Mouse (Mus musculus) MEL (cell line): ENCODE measurements at regions not wholly inside any gene's neighbourhood (a gene's known extent, or its start where the extent isn't known, plus 50 kb on each side); places are given as distances from the start of the nearest gene placed in this dataset.

Experiments
- DNase-seq: peaks from one replicate; pipeline ENCODE4 v3.0.0; 2011; ENCODE audit warnings: low read depth, low spot score
- H3K27ac ChIP-seq: 2 replicates; pipeline ENCODE4 v1.5.1; 2012; ENCODE audit warnings: low read depth, mild to moderate bottlenecking, control low read depth, low read length, moderate library complexity; ENCODE audit not compliant: control insufficient read depth
- H3K27me3 ChIP-seq, 2 experiments: fragments of 150-350 bp in 1 of 2; sonication (generic) in 1 of 2; 2 replicates each; pipeline ENCODE4 v1.6.1; 2012; ENCODE audit warnings: low read length in 2 of 2, mild to moderate bottlenecking in 2 of 2, improper control_type of control experiment in 1 of 2, moderate library complexity in 1 of 2; ENCODE audit not compliant: insufficient read depth in 2 of 2, control insufficient read depth in 1 of 2
- H3K36me3 ChIP-seq, 2 experiments: 2 replicates each; pipeline ENCODE4 v1.6.1; 2012 to 2014; ENCODE audit warnings: low read length in 2 of 2, improper control_type of control experiment in 1 of 2, inconsistent platforms in 1 of 2, mild to moderate bottlenecking in 1 of 2; ENCODE audit not compliant: insufficient read depth in 2 of 2, control insufficient read depth in 1 of 2
- H3K4me1 ChIP-seq, 2 experiments: fragments of 150-350 bp in 1 of 2; sonication (generic) in 1 of 2; 2 replicates each; pipeline ENCODE4 v1.6.1; 2012; ENCODE audit warnings: low read length in 2 of 2, improper control_type of control experiment in 1 of 2, mild to moderate bottlenecking in 1 of 2; ENCODE audit not compliant: insufficient read depth in 2 of 2, control insufficient read depth in 1 of 2
- H3K4me3 ChIP-seq, 2 experiments: fragments of 150-350 bp in 1 of 2; sonication (generic) in 1 of 2; 2 replicates each; pipeline ENCODE4 v1.5.1; 2012; ENCODE audit warnings: low read depth in 2 of 2, low read length in 2 of 2, mild to moderate bottlenecking in 2 of 2, moderate library complexity in 2 of 2, control low read depth in 1 of 2, improper control_type of control experiment in 1 of 2; ENCODE audit not compliant: control insufficient read depth in 1 of 2, insufficient read depth in 1 of 2
- H3K79me2 ChIP-seq: 2 replicates; pipeline ENCODE4 v1.6.1; 2012; ENCODE audit warnings: mild to moderate bottlenecking, low read length, moderate library complexity; ENCODE audit not compliant: control insufficient read depth, poor library complexity, insufficient read depth
- H3K9ac ChIP-seq: 2 replicates; pipeline ENCODE4 v1.6.1; 2012; ENCODE audit warnings: low read depth, mild to moderate bottlenecking, control low read depth, low read length, moderate library complexity; ENCODE audit not compliant: control insufficient read depth, poor library complexity, severe bottlenecking
- H3K9me3 ChIP-seq: fragments of 150-350 bp; sonication (generic); replicated peaks from 2 replicates; pipeline ENCODE4 v1.6.1; 2012; ENCODE audit warnings: mild to moderate bottlenecking, low read length, improper control_type of control experiment, moderate library complexity; ENCODE audit not compliant: insufficient read depth
- BHLHE40 ChIP-seq: IDR thresholded peaks from 2 replicates; pipeline ENCODE4 v1.6.1; 2012; ENCODE audit warnings: low read depth, mild to moderate bottlenecking, inconsistent platforms, low read length, improper control_type of control experiment, borderline replicate concordance
- CHD1 ChIP-seq: IDR thresholded peaks from 2 replicates; pipeline ENCODE4 v1.6.1; 2012; ENCODE audit warnings: low read depth, mild to moderate bottlenecking, inconsistent platforms, low read length, improper control_type of control experiment
- CTCF ChIP-seq, 3 experiments: IDR thresholded peaks in 2 of 3; conservative IDR thresholded peaks in 1 of 3; 2 replicates each; pipeline ENCODE4 v1.5.1; 2011 to 2012; ENCODE audit warnings: low read length in 3 of 3, low read depth in 2 of 3, mild to moderate bottlenecking in 2 of 3, improper control_type of control experiment in 1 of 3, inconsistent platforms in 1 of 3, mixed read lengths in 1 of 3, moderate library complexity in 1 of 3; ENCODE audit not compliant: control insufficient read depth in 1 of 3, insufficient read depth in 1 of 3, poor library complexity in 1 of 3, severe bottlenecking in 1 of 3
- ELF1 ChIP-seq: IDR thresholded peaks from 2 replicates; pipeline ENCODE4 v1.6.1; 2014; ENCODE audit warnings: low read depth, mild to moderate bottlenecking, inconsistent platforms, low read length, improper control_type of control experiment, moderate library complexity
- GABPA ChIP-seq: IDR thresholded peaks from 2 replicates; pipeline ENCODE4 v1.6.1; 2012; ENCODE audit warnings: low read depth, mild to moderate bottlenecking, inconsistent platforms, low read length, improper control_type of control experiment, moderate library complexity
- JUND ChIP-seq: IDR thresholded peaks from 2 replicates; pipeline ENCODE4 v1.6.1; 2011; ENCODE audit warnings: low read depth, mild to moderate bottlenecking, improper control_type of control experiment, low read length
- KAT2A ChIP-seq: conservative IDR thresholded peaks from 2 replicates; pipeline ENCODE4 v1.6.1; 2012; ENCODE audit warnings: low read depth, low read length, improper control_type of control experiment, inconsistent platforms
- MAX ChIP-seq: IDR thresholded peaks from 2 replicates; pipeline ENCODE4 v1.6.1; 2011; ENCODE audit warnings: low read length, improper control_type of control experiment
- NELFE ChIP-seq: IDR thresholded peaks from 2 replicates; pipeline ENCODE4 v1.6.1; 2011; ENCODE audit warnings: low read depth, low read length, improper control_type of control experiment
- POLR2AphosphoS5 ChIP-seq: IDR thresholded peaks from 2 replicates; pipeline ENCODE4 v1.6.1; 2012; ENCODE audit warnings: low read depth, borderline replicate concordance, mild to moderate bottlenecking, inconsistent platforms, low read length, moderate library complexity, mixed read lengths
- RAD21 ChIP-seq: IDR thresholded peaks from 2 replicates; pipeline ENCODE4 v1.6.1; 2011; ENCODE audit warnings: mild to moderate bottlenecking, low read depth, low read length, improper control_type of control experiment
- RCOR1 ChIP-seq: IDR thresholded peaks from 2 replicates; pipeline ENCODE4 v1.6.1; 2012; ENCODE audit warnings: low read depth, mild to moderate bottlenecking, inconsistent platforms, low read length, improper control_type of control experiment
- SIN3A ChIP-seq: IDR thresholded peaks from 2 replicates; pipeline ENCODE4 v1.6.1; 2012; ENCODE audit warnings: low read length, improper control_type of control experiment, inconsistent platforms
- TBP ChIP-seq: IDR thresholded peaks from 2 replicates; pipeline ENCODE4 v1.8.0; 2011; ENCODE audit warnings: low read depth, low read length, improper control_type of control experiment
- TCF12 ChIP-seq: IDR thresholded peaks from 2 replicates; pipeline ENCODE4 v1.6.1; 2014; ENCODE audit warnings: low read depth, mild to moderate bottlenecking, inconsistent platforms, low read length, improper control_type of control experiment, moderate library complexity
- USF2 ChIP-seq, 2 experiments: IDR thresholded peaks; 2 replicates each; pipeline ENCODE4 v1.6.1; 2011 to 2012; ENCODE audit warnings: improper control_type of control experiment in 2 of 2, low read length in 2 of 2, borderline replicate concordance in 1 of 2, inconsistent platforms in 1 of 2, low read depth in 1 of 2, mild to moderate bottlenecking in 1 of 2; ENCODE audit not compliant: insufficient read depth in 1 of 2
- ZNF384 ChIP-seq: IDR thresholded peaks from 2 replicates; pipeline ENCODE4 v1.6.1; 2012; ENCODE audit warnings: low read depth, mild to moderate bottlenecking, inconsistent platforms, low read length, improper control_type of control experiment

DNA sequence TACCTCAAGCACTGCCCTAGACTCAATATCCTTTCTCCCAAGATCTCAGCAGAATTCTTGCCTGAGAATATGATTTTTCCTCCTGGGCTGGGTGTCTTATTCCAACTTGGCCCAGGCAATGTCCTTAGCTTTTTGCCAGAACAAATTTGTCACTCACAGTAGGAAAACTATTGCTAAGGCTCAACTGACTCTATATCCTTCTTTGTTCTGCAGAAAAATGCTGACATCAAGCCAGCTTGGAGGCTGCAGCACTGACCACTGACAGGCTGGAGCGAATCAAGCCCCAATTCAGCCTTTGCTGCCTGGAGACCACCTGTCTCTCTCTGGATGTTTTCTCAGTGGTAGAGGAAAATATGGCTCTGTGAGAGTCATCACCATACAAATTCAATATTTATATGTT lies 572.8 kb downstream of the Nebl start:
- no peak overlapping the region for H3K4me3 ChIP-seq
- no peak for DNase-seq
- H3K27me3 ChIP-seq, result no peaks in the 10 kb centered on the region; a peak in 1 of 4 replicates
- TF ChIP-seq TCF12 (no peak), BHLHE40 (no peak), JUND (no peak), NELFE (no peak), GABPA (no peak)
- no peaks in the 10 kb centered on the region for H3K9me3 ChIP-seq
- H3K79me2 ChIP-seq, result no peaks in the 10 kb centered on the region
- no peaks in the 10 kb centered on the region for H3K36me3 ChIP-seq
- H3K4me1 ChIP-seq, result no peaks in the 10 kb centered on the region
- H3K9ac ChIP-seq, result no peak overlapping the region
- no peak overlapping the region for H3K27ac ChIP-seq

DNA sequence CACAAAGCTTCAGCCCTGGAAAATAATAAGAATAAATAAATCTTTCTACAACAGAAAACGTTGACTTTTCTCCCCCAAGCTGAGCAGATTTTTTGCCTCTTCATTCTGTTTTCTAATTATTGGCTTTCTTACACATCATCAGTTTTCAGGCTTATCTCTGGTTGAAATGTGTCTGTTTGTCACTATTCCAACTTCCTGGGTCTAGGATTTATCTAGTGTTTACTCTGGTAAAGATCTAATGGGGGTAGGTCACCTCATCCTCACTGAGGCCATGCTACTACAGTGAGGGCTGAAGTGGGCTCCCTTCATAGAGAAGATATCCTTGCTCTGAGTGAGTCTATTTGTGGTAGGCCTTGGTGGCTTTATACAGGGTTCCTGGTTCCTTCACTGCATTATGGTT lies 573.9 kb downstream of the Nebl start:
- no peaks in the 10 kb centered on the region for H3K79me2 ChIP-seq
- DNase-seq, result no peak
- no peak overlapping the region for H3K27ac ChIP-seq
- no peaks in the 10 kb centered on the region for H3K36me3 ChIP-seq
- H3K27me3 ChIP-seq, result no peaks in the 10 kb centered on the region; a peak in 1 of 4 replicates
- H3K4me1 ChIP-seq, result no peaks in the 10 kb centered on the region
- no peak overlapping the region for H3K4me3 ChIP-seq
- TF ChIP-seq POLR2AphosphoS5, result no peak
- TF ChIP-seq SIN3A, result no peak
- no peak for TF ChIP-seq RAD21
- no peak for TF ChIP-seq CTCF (IDR thresholded peaks at IDR 0.05 in 2 of 3, conservative IDR thresholded peaks at IDR 0.05 in 1 of 3; ENCODE audit: control insufficient read depth in 1 of 3, insufficient read depth in 1 of 3, low read depth in 2 of 3, low read length in 3 of 3, poor library complexity in 1 of 3, severe bottlenecking in 1 of 3)
- no peak for TF ChIP-seq CHD1
- no peak for TF ChIP-seq MAX
- no peak for TF ChIP-seq GABPA
- no peak for TF ChIP-seq RCOR1
- no peak for TF ChIP-seq ZNF384
- TF ChIP-seq USF2 (IDR thresholded peaks at IDR 0.05; ENCODE audit: borderline replicate concordance in 1 of 2, insufficient read depth in 1 of 2, low read depth in 1 of 2, low read length in 2 of 2), result no peak
- no peak for TF ChIP-seq KAT2A
- TF ChIP-seq TBP, result no peak
- no peak for TF ChIP-seq ELF1
- H3K9ac ChIP-seq, result no peak overlapping the region
- H3K9me3 ChIP-seq, result no peaks in the 10 kb centered on the region
